Mouse (Mus musculus) MEL (cell line): ENCODE results near the gene Gpbp1l1. TPM values are rescaled to one million over a fixed set of nuclear protein-coding genes. Genes with fewer than 3 reads are reported as not detected.

Experiments used
- DNase-seq: peaks from one replicate; pipeline ENCODE4 v3.0.0; 2011; ENCODE audit warnings: low read depth, low spot score
- H3K27ac ChIP-seq: 2 replicates; pipeline ENCODE4 v1.5.1; 2012; ENCODE audit warnings: low read depth, mild to moderate bottlenecking, control low read depth, low read length, moderate library complexity; ENCODE audit not compliant: control insufficient read depth
- H3K27me3 ChIP-seq, 2 experiments: fragments of 150-350 bp in 1 of 2; sonication (generic) in 1 of 2; 2 replicates each; pipeline ENCODE4 v1.6.1; 2012; ENCODE audit warnings: low read length in 2 of 2, mild to moderate bottlenecking in 2 of 2, improper control_type of control experiment in 1 of 2, moderate library complexity in 1 of 2; ENCODE audit not compliant: insufficient read depth in 2 of 2, control insufficient read depth in 1 of 2
- H3K36me3 ChIP-seq, 2 experiments: 2 replicates each; pipeline ENCODE4 v1.6.1; 2012 to 2014; ENCODE audit warnings: low read length in 2 of 2, improper control_type of control experiment in 1 of 2, inconsistent platforms in 1 of 2, mild to moderate bottlenecking in 1 of 2; ENCODE audit not compliant: insufficient read depth in 2 of 2, control insufficient read depth in 1 of 2
- H3K4me1 ChIP-seq, 2 experiments: fragments of 150-350 bp in 1 of 2; sonication (generic) in 1 of 2; 2 replicates each; pipeline ENCODE4 v1.6.1; 2012; ENCODE audit warnings: low read length in 2 of 2, improper control_type of control experiment in 1 of 2, mild to moderate bottlenecking in 1 of 2; ENCODE audit not compliant: insufficient read depth in 2 of 2, control insufficient read depth in 1 of 2
- H3K4me3 ChIP-seq, 2 experiments: fragments of 150-350 bp in 1 of 2; sonication (generic) in 1 of 2; 2 replicates each; pipeline ENCODE4 v1.5.1; 2012; ENCODE audit warnings: low read depth in 2 of 2, low read length in 2 of 2, mild to moderate bottlenecking in 2 of 2, moderate library complexity in 2 of 2, control low read depth in 1 of 2, improper control_type of control experiment in 1 of 2; ENCODE audit not compliant: control insufficient read depth in 1 of 2, insufficient read depth in 1 of 2
- H3K79me2 ChIP-seq: 2 replicates; pipeline ENCODE4 v1.6.1; 2012; ENCODE audit warnings: mild to moderate bottlenecking, low read length, moderate library complexity; ENCODE audit not compliant: control insufficient read depth, poor library complexity, insufficient read depth
- H3K9ac ChIP-seq: 2 replicates; pipeline ENCODE4 v1.6.1; 2012; ENCODE audit warnings: low read depth, mild to moderate bottlenecking, control low read depth, low read length, moderate library complexity; ENCODE audit not compliant: control insufficient read depth, poor library complexity, severe bottlenecking
- H3K9me3 ChIP-seq: fragments of 150-350 bp; sonication (generic); replicated peaks from 2 replicates; pipeline ENCODE4 v1.6.1; 2012; ENCODE audit warnings: mild to moderate bottlenecking, low read length, improper control_type of control experiment, moderate library complexity; ENCODE audit not compliant: insufficient read depth
- BHLHE40 ChIP-seq: IDR thresholded peaks from 2 replicates; pipeline ENCODE4 v1.6.1; 2012; ENCODE audit warnings: low read depth, mild to moderate bottlenecking, inconsistent platforms, low read length, improper control_type of control experiment, borderline replicate concordance
- CHD2 ChIP-seq: IDR thresholded peaks from 2 replicates; pipeline ENCODE4 v1.6.1; 2011; ENCODE audit warnings: low read length, improper control_type of control experiment
- E2F4 ChIP-seq: IDR thresholded peaks from 2 replicates; pipeline ENCODE4 v1.6.1; 2011; ENCODE audit warnings: low read depth, low read length, improper control_type of control experiment, borderline replicate concordance
- JUND ChIP-seq: IDR thresholded peaks from 2 replicates; pipeline ENCODE4 v1.6.1; 2011; ENCODE audit warnings: low read depth, mild to moderate bottlenecking, improper control_type of control experiment, low read length
- KAT2A ChIP-seq: conservative IDR thresholded peaks from 2 replicates; pipeline ENCODE4 v1.6.1; 2012; ENCODE audit warnings: low read depth, low read length, improper control_type of control experiment, inconsistent platforms
- MAFK ChIP-seq: IDR thresholded peaks from 2 replicates; pipeline ENCODE4 v1.6.1; 2011; ENCODE audit warnings: low read depth, mild to moderate bottlenecking, low read length, improper control_type of control experiment, borderline replicate concordance
- MAZ ChIP-seq: IDR thresholded peaks from 2 replicates; pipeline ENCODE4 v1.6.1; 2012; ENCODE audit warnings: low read depth, mild to moderate bottlenecking, inconsistent platforms, low read length, improper control_type of control experiment
- MEF2A ChIP-seq: IDR thresholded peaks from 2 replicates; pipeline ENCODE4 v1.6.1; 2014; ENCODE audit warnings: low read depth, mild to moderate bottlenecking, inconsistent platforms, low read length, improper control_type of control experiment; ENCODE audit not compliant: poor library complexity, insufficient replicate concordance, severe bottlenecking; ENCODE audit errors: extremely low read depth
- MYC ChIP-seq: IDR thresholded peaks from 2 replicates; pipeline ENCODE4 v1.6.1; 2011; ENCODE audit warnings: low read depth, mild to moderate bottlenecking, low read length, improper control_type of control experiment, moderate library complexity
- NELFE ChIP-seq: IDR thresholded peaks from 2 replicates; pipeline ENCODE4 v1.6.1; 2011; ENCODE audit warnings: low read depth, low read length, improper control_type of control experiment
- NRF1 ChIP-seq: IDR thresholded peaks from 2 replicates; pipeline ENCODE4 v1.6.1; 2014; ENCODE audit warnings: low read depth, mild to moderate bottlenecking, inconsistent platforms, low read length, improper control_type of control experiment, moderate library complexity; ENCODE audit not compliant: poor library complexity, insufficient read depth, severe bottlenecking
- POLR2AphosphoS5 ChIP-seq: IDR thresholded peaks from 2 replicates; pipeline ENCODE4 v1.6.1; 2012; ENCODE audit warnings: low read depth, borderline replicate concordance, mild to moderate bottlenecking, inconsistent platforms, low read length, moderate library complexity, mixed read lengths
- RCOR1 ChIP-seq: IDR thresholded peaks from 2 replicates; pipeline ENCODE4 v1.6.1; 2012; ENCODE audit warnings: low read depth, mild to moderate bottlenecking, inconsistent platforms, low read length, improper control_type of control experiment
- UBTF ChIP-seq: IDR thresholded peaks from 2 replicates; pipeline ENCODE4 v1.6.1; 2012; ENCODE audit warnings: low read depth, mild to moderate bottlenecking, inconsistent platforms, low read length, improper control_type of control experiment, moderate library complexity, borderline replicate concordance; ENCODE audit not compliant: insufficient read depth
- ZKSCAN1 ChIP-seq: IDR thresholded peaks from 2 replicates; pipeline ENCODE4 v1.6.1; 2012; ENCODE audit warnings: low read depth, mild to moderate bottlenecking, inconsistent platforms, low read length, improper control_type of control experiment, moderate library complexity
- ZNF384 ChIP-seq: IDR thresholded peaks from 2 replicates; pipeline ENCODE4 v1.6.1; 2012; ENCODE audit warnings: low read depth, mild to moderate bottlenecking, inconsistent platforms, low read length, improper control_type of control experiment
- polyA plus RNA-seq, 2 experiments: library from polyadenylated mRNA; stranded (reverse) in 1 of 2; unstranded in 1 of 2; fragments of >175 nt in 1 of 2; fragments of >200 nt in 1 of 2; gene quantifications; 2 replicates each; pipeline versions ENCODE4 v1.2.1 to v1.2.4; 2012; ENCODE audit warnings: low replicate concordance in 2 of 2, low read depth in 1 of 2; ENCODE audit not compliant: insufficient read length in 2 of 2, insufficient read depth in 1 of 2, missing spikeins in 1 of 2
- total RNA-seq: library from RNA; depleted of rRNA; stranded (reverse); fragments of 300-350 nt; gene quantifications from 2 replicates; pipeline ENCODE4 v1.2.3, GENCODE M21; 2012

Gene Gpbp1l1
- total and polyA plus RNA-seq, 3 experiments, result 29.1 to 46.3 TPM; not detected in 1

DNA sequence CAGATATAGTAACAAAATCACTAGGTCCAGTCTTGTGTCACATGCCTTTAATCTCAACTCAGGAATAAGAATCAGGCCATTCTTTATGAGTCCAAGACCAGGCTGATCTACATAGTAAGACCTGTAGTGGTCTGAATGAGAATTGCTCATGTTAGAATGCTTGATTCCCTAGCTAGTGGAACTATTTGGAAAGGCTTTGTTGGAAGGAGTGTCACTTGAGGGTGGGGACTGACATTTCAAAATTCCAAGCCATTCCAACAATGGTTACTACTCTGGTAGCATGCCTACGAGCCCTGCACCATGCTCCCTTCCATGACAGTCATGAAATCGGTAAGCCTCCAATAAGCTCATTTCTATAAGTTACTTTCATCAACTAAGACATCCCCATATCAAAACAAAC is 55.2 kb downstream of the Gpbp1l1 start:
- peaks cover 2% of the 10 kb centered on the region; the same call in 1 of the 2 replicates for H3K79me2 ChIP-seq
- TF ChIP-seq NRF1 (no peak), MYC (no peak), NELFE (no peak), KAT2A (no peak), MAZ (no peak), BHLHE40 (no peak), MAFK (no peak), ZKSCAN1 (no peak), POLR2AphosphoS5 (no peak), E2F4 (no peak), UBTF (no peak)
- TF ChIP-seq, all 39 proteins: peak for 0
- Histone ChIP-seq H3K4me1 (no peaks in the 10 kb centered on the region), H3K9ac (no peak overlapping the region), H3K27ac (no peak overlapping the region), H3K27me3 (no peaks in the 10 kb centered on the region), H3K4me3 (no peak overlapping the region), H3K9me3 (no peaks in the 10 kb centered on the region), H3K36me3 (peaks cover 4 to 64% of the 10 kb centered on the region in 2 experiments)
- no peak for DNase-seq

DNA sequence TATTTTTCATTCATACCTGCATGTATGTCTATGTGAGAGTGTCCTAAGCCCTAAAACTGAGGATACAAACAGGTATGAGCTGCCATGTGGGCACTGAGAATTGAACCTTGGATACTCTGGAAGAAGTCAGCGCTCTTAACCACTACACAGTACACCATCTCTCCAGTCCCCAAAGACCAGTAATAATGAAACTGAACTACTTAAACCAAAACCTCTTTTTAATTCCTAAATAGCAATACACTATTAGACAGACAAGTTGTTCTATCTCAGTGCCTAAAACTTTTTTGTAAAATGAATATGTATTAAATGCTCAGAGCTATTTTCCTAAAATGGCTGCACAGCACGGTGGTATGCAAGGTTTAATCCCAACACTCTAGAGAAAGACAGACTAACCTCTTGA is 57.8 kb downstream of the Gpbp1l1 start:
- Histone ChIP-seq H3K27ac (no peak overlapping the region), H3K9ac (no peak overlapping the region), H3K79me2 (peaks cover 3% of the 10 kb centered on the region; the same call in 1 of the 2 replicates), H3K27me3 (no peaks in the 10 kb centered on the region), H3K9me3 (no peaks in the 10 kb centered on the region), H3K36me3 (peaks cover 2 to 54% of the 10 kb centered on the region in 2 experiments), H3K4me1 (no peaks in the 10 kb centered on the region), H3K4me3 (no peak overlapping the region)
- TF ChIP-seq BHLHE40 (no peak), CHD2 (no peak), ZNF384 (no peak), JUND (no peak), MEF2A (no peak), RCOR1 (no peak)
- no peak for DNase-seq
